Mouse (Mus musculus) stomach, embryonic 15.5 days (tissue): Measurements from ENCODE around the gene 2310039H08Rik. TPM values are rescaled to one million over a fixed set of nuclear protein-coding genes. Genes with fewer than 3 reads are reported as not detected.
"Not testable (repeated sequence)": the region's sequence is repeated elsewhere in the genome, so short reads cannot be mapped to it uniquely, and the experiment has no call there.

Experiments
- ATAC-seq: fragments of 200-750 bp; cut with Nextera tagmentation; 2 replicates; pipeline ENCODE4 v1.8.0; 2017; ENCODE audit warnings: low read depth, moderate number of reproducible peaks, moderate TSS enrichment; ENCODE audit not compliant: insufficient read depth, low FRiP score
- H3K27ac ChIP-seq: fragments of 300-500 bp; sonication (generic); 2 replicates; pipeline ENCODE4 v1.5.1; 2015; ENCODE audit warnings: mild to moderate bottlenecking, inconsistent platforms
- H3K27me3 ChIP-seq: fragments of 300-500 bp; sonication (generic); replicated peaks from 2 replicates; pipeline ENCODE4 v1.6.1; 2015; ENCODE audit warnings: inconsistent platforms
- H3K36me3 ChIP-seq: fragments of 300-500 bp; sonication (generic); 2 replicates; pipeline ENCODE4 v1.6.1; 2015; ENCODE audit warnings: inconsistent platforms
- H3K4me1 ChIP-seq: fragments of 300-500 bp; sonication (generic); 2 replicates; pipeline ENCODE4 v1.6.1; 2015; ENCODE audit warnings: inconsistent platforms
- H3K4me2 ChIP-seq: fragments of 300-500 bp; sonication (generic); 2 replicates; pipeline ENCODE4 v1.6.1; 2015; ENCODE audit warnings: mild to moderate bottlenecking, inconsistent platforms
- H3K4me3 ChIP-seq: fragments of 300-500 bp; sonication (generic); replicated peaks from 2 replicates; pipeline ENCODE4 v1.5.1; 2015; ENCODE audit warnings: inconsistent platforms
- H3K9ac ChIP-seq: fragments of 300-500 bp; sonication (generic); 2 replicates; pipeline ENCODE4 v1.6.1; 2015; ENCODE audit warnings: inconsistent platforms
- H3K9me3 ChIP-seq: fragments of 300-500 bp; sonication (generic); 2 replicates; pipeline ENCODE4 v1.6.1; 2016; ENCODE audit warnings: inconsistent platforms
- WGBS: fragments of 180-500 bp; shearing (Covaris S2); methylation state at CpG from one replicate; pipeline ENCODE4 v1.1.7; 2015; 5-methylcytosine and 5-hydroxymethylcytosine counted together
- polyA plus RNA-seq: library from polyadenylated mRNA; unstranded; fragments of >200 nt; fragmentation: Nextera tagmentation; extraction: Ambion mirVana; gene quantifications from 2 replicates; pipeline ENCODE4 v1.2.1, GENCODE M21; 2015

The 2310039H08Rik gene
- polyA plus RNA-seq, 1 experiment from 2014 or later = 89.3 TPM

GRCm38 (mm10) chr17:46741305-46741704, 31.1 kb upstream of the 2310039H08Rik start:
- ATAC-seq = no peak
- Histone ChIP-seq H3K4me3 (no peak overlapping the region), H3K27ac (no peak overlapping the region), H3K9ac (no peak overlapping the region), H3K27me3 (no peaks in the 10 kb centered on the region), H3K4me2 (no peak overlapping the region), H3K4me1 (no peaks in the 10 kb centered on the region), H3K9me3 (no peaks in the 10 kb centered on the region), H3K36me3 (peaks cover 11% of the 10 kb centered on the region)
- WGBS = 94% methylated on average over 6 of the region's 6 CpGs

- peaks cover 11% of the 10 kb centered on the region for H3K36me3 ChIP-seq
- H3K4me1 ChIP-seq = no peaks in the 10 kb centered on the region
- no peaks in the 10 kb centered on the region for H3K27me3 ChIP-seq
- H3K4me3 ChIP-seq = no peak overlapping the region
- H3K27ac ChIP-seq = no peak overlapping the region
- no peak overlapping the region for H3K9ac ChIP-seq
- ATAC-seq = no peak
- H3K9me3 ChIP-seq = no peaks in the 10 kb centered on the region
- no peak overlapping the region for H3K4me2 ChIP-seq
- WGBS = 86% methylated on average over 9 of the region's 9 CpGs
Measured at GRCm38 (mm10) chr17:46742986-46743385, 29.4 kb upstream of the 2310039H08Rik start.

GRCm38 (mm10) chr17:46745506-46745905, 26.9 kb upstream of the 2310039H08Rik start:
- Histone ChIP-seq H3K4me3 (no peak overlapping the region), H3K4me2 (no peak overlapping the region), H3K27me3 (no peaks in the 10 kb centered on the region), H3K27ac (no peak overlapping the region), H3K36me3 (peaks cover 11% of the 10 kb centered on the region; the same call in 1 of the 2 replicates), H3K9me3 (no peaks in the 10 kb centered on the region), H3K4me1 (no peaks in the 10 kb centered on the region), H3K9ac (no peak overlapping the region)
- WGBS = 80% methylated on average over 2 of the region's 2 CpGs
- no peak for ATAC-seq

GRCm38 (mm10) chr17:46747234-46747633, 25.2 kb upstream of the 2310039H08Rik start:
- WGBS = 75% methylated on average over 8 of the region's 8 CpGs
- Histone ChIP-seq H3K36me3 (peaks cover 11% of the 10 kb centered on the region; the same call in 1 of the 2 replicates), H3K9ac (no peak overlapping the region), H3K4me2 (no peak overlapping the region), H3K27me3 (no peaks in the 10 kb centered on the region), H3K27ac (no peak overlapping the region), H3K4me1 (peaks cover 5% of the 10 kb centered on the region), H3K4me3 (no peak overlapping the region), H3K9me3 (no peaks in the 10 kb centered on the region)
- no peak for ATAC-seq

GRCm38 (mm10) chr17:46747806-46748205, 24.6 kb upstream of the 2310039H08Rik start:
- no peak for ATAC-seq
- H3K36me3 ChIP-seq = peaks cover 6% of the 10 kb centered on the region; the same call in 1 of the 2 replicates
- H3K4me3 ChIP-seq = no peak overlapping the region
- no peak overlapping the region for H3K27ac ChIP-seq
- H3K9ac ChIP-seq = no peak overlapping the region
- no peak overlapping the region for H3K4me2 ChIP-seq
- no peaks in the 10 kb centered on the region for H3K27me3 ChIP-seq
- H3K4me1 ChIP-seq = peaks cover 10% of the 10 kb centered on the region
- WGBS = 89% methylated on average over 2 of the region's 2 CpGs
- no peaks in the 10 kb centered on the region for H3K9me3 ChIP-seq

- Histone ChIP-seq H3K4me2 (no peak overlapping the region), H3K9ac (no peak overlapping the region), H3K27ac (no peak overlapping the region), H3K4me3 (no peak overlapping the region), H3K4me1 (peaks cover 10% of the 10 kb centered on the region), H3K27me3 (no peaks in the 10 kb centered on the region), H3K9me3 (no peaks in the 10 kb centered on the region), H3K36me3 (peaks cover 6% of the 10 kb centered on the region; the same call in 1 of the 2 replicates)
- ATAC-seq = no peak
- 90% methylated on average over 5 of the region's 5 CpGs for WGBS
Measured at GRCm38 (mm10) chr17:46749282-46749681, 23.2 kb upstream of the 2310039H08Rik start.

GRCm38 (mm10) chr17:46750580-46750979, 21.9 kb upstream of the 2310039H08Rik start:
- WGBS = 82% methylated on average over 4 of the region's 4 CpGs
- no peaks in the 10 kb centered on the region for H3K36me3 ChIP-seq
- H3K4me2 ChIP-seq = peak overlapping the region; percentile 77
- H3K4me1 ChIP-seq = peaks cover 10% of the 10 kb centered on the region
- peak overlapping the region; percentile 63; the same call in 1 of the 2 replicates for H3K9ac ChIP-seq
- no peak overlapping the region for H3K27ac ChIP-seq
- no peak for ATAC-seq
- no peaks in the 10 kb centered on the region for H3K9me3 ChIP-seq
- H3K27me3 ChIP-seq = no peaks in the 10 kb centered on the region
- H3K4me3 ChIP-seq = peak overlapping the region; percentile 68

- H3K36me3 ChIP-seq = no peaks in the 10 kb centered on the region
- H3K4me1 ChIP-seq = peaks cover 10% of the 10 kb centered on the region
- no peak; the same call in 1 of the 2 replicates for ATAC-seq
- H3K4me3 ChIP-seq = peak overlapping the region; percentile 68
- no peaks in the 10 kb centered on the region for H3K9me3 ChIP-seq
- peak overlapping the region; percentile 77 for H3K4me2 ChIP-seq
- 15% methylated on average over 16 of the region's 16 CpGs for WGBS
- no peaks in the 10 kb centered on the region for H3K27me3 ChIP-seq
- H3K27ac ChIP-seq = peak overlapping the region; percentile 84
- peak overlapping the region; percentile 63 for H3K9ac ChIP-seq
Measured at GRCm38 (mm10) chr17:46751056-46751793, 21.2 kb upstream of the 2310039H08Rik start.

- Histone ChIP-seq H3K4me3 (peak within 1 kb of the TSS; percentile 68), H3K9me3 (no peaks in the 10 kb centered on the region), H3K36me3 (no peaks in the 10 kb centered on the region), H3K27me3 (no peaks in the 10 kb centered on the region), H3K4me2 (peak within 1 kb of the TSS; percentile 77), H3K27ac (peak within 1 kb of the TSS; percentile 84), H3K9ac (peak within 1 kb of the TSS; percentile 63), H3K4me1 (peaks cover 10% of the 10 kb centered on the region)
- WGBS = under 1% methylated on average over 57 of the region's 58 CpGs
- peak; percentile 99 for ATAC-seq
Measured at GRCm38 (mm10) chr17:46751794-46752556, 20.5 kb upstream of the 2310039H08Rik start, which contains the start of gene Cnpy3. Cnpy3 (minus strand) TSS chr17:46752214.

GRCm38 (mm10) chr17:46758753-46759152, 13.7 kb upstream of the 2310039H08Rik start:
- ATAC-seq = no peak
- no peak overlapping the region for H3K4me3 ChIP-seq
- no peaks in the 10 kb centered on the region for H3K4me1 ChIP-seq
- no peaks in the 10 kb centered on the region for H3K9me3 ChIP-seq
- 80% methylated on average over 12 of the region's 12 CpGs for WGBS
- no peaks in the 10 kb centered on the region for H3K27me3 ChIP-seq
- no peak overlapping the region for H3K9ac ChIP-seq
- H3K27ac ChIP-seq = no peak overlapping the region
- H3K36me3 ChIP-seq = no peaks in the 10 kb centered on the region
- no peak overlapping the region for H3K4me2 ChIP-seq

GRCm38 (mm10) chr17:46763544-46763943, 8.9 kb upstream of the 2310039H08Rik start, which contains the start of gene Ptcra:
Ptcra (minus strand) TSS chr17:46763712.
- WGBS = 57% methylated on average over 2 of the region's 2 CpGs
- no peaks in the 10 kb centered on the region for H3K36me3 ChIP-seq
- H3K9ac ChIP-seq = no peak within 1 kb of the TSS
- H3K4me3 ChIP-seq = no peak within 1 kb of the TSS
- ATAC-seq = no peak
- H3K4me2 ChIP-seq = no peak within 1 kb of the TSS
- no peaks in the 10 kb centered on the region for H3K4me1 ChIP-seq
- no peaks in the 10 kb centered on the region for H3K9me3 ChIP-seq
- H3K27ac ChIP-seq = no peak within 1 kb of the TSS
- H3K27me3 ChIP-seq = no peaks in the 10 kb centered on the region

- WGBS = 63% methylated on average over 9 of the region's 9 CpGs
- H3K4me2 ChIP-seq, H3K36me3 ChIP-seq, H3K27ac ChIP-seq, H3K4me1 ChIP-seq, H3K27me3 ChIP-seq, H3K4me3 ChIP-seq, H3K9ac ChIP-seq, ATAC-seq, H3K9me3 ChIP-seq: not testable (repeated sequence)
Measured at GRCm38 (mm10) chr17:46764916-46765315, 7.5 kb upstream of the 2310039H08Rik start.
